Mouse (Mus musculus): ENCODE measurements around the gene 1700013G24Rik. TPM values are rescaled to one million over a fixed set of nuclear protein-coding genes. Genes with fewer than 3 reads are reported as not detected.

Gene 1700013G24Rik
- polyA plus RNA-seq, 1 experiment: 1,386 TPM

DNA sequence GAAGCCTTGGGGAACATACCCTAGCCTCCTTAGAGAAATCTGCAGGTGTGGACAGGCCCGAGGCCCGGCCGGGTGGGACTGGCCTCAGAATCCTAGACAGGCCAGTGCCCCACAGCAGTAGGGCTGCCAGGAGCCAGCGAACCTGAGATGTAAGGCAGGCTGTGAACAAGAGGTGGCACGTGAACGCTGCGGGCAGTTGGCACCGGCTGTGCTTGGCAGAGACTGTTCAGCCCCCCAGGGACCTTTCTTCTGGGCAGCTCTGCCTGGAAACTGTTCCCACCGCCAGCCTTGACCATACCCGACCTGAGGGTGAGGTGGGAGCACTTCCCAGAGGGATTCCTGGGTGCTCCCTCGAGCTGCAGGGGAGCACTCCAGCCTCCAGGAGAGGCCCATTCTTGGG lies 39.5 kb downstream of the 1700013G24Rik start:
- Histone ChIP-seq H3K36me3 (ENCODE audit: control insufficient read depth, insufficient read depth, low read length) (no peaks in the 10 kb centered on the region), H3K4me1 (ENCODE audit: control insufficient read depth, insufficient read depth, low read length) (peaks cover under 1% of the 10 kb centered on the region; the same call in 1 of the 2 replicates), H3K4me3 (ENCODE audit: control insufficient read depth, low read depth, low read length) (no peak overlapping the region), H3K27ac (ENCODE audit: control insufficient read depth, insufficient read depth, low read depth, low read length) (no peak overlapping the region), H3K27me3 (ENCODE audit: control insufficient read depth, insufficient read depth, low read length) (no peaks in the 10 kb centered on the region)
- no peak for TF ChIP-seq POLR2A (IDR thresholded peaks at IDR 0.05; ENCODE audit: control insufficient read depth, low read depth, low read length)
- TF ChIP-seq CTCF (IDR thresholded peaks at IDR 0.05; ENCODE audit: control insufficient read depth, insufficient read depth, insufficient replicate concordance, low read depth, low read length): no peak

GRCm38 (mm10) chr4:137493187-137493586 lies 40.1 kb downstream of the 1700013G24Rik start:
- Histone ChIP-seq H3K27me3 (ENCODE audit: control insufficient read depth, insufficient read depth, low read length) (no peaks in the 10 kb centered on the region), H3K4me1 (ENCODE audit: control insufficient read depth, insufficient read depth, low read length) (peaks cover 3% of the 10 kb centered on the region; the same call in 1 of the 2 replicates), H3K27ac (ENCODE audit: control insufficient read depth, insufficient read depth, low read depth, low read length) (no peak overlapping the region), H3K36me3 (ENCODE audit: control insufficient read depth, insufficient read depth, low read length) (no peaks in the 10 kb centered on the region), H3K4me3 (ENCODE audit: control insufficient read depth, low read depth, low read length) (no peak overlapping the region)
- TF ChIP-seq CTCF (IDR thresholded peaks at IDR 0.05; ENCODE audit: control insufficient read depth, insufficient read depth, insufficient replicate concordance, low read depth, low read length) (no peak), POLR2A (IDR thresholded peaks at IDR 0.05; ENCODE audit: control insufficient read depth, low read depth, low read length) (no peak)

- no peaks in the 10 kb centered on the region for H3K27me3 ChIP-seq (ENCODE audit: control insufficient read depth, insufficient read depth, low read length)
- no peak overlapping the region for H3K4me3 ChIP-seq (ENCODE audit: control insufficient read depth, low read depth, low read length)
- no peak for TF ChIP-seq CTCF (IDR thresholded peaks at IDR 0.05; ENCODE audit: control insufficient read depth, insufficient read depth, insufficient replicate concordance, low read depth, low read length)
- TF ChIP-seq POLR2A (IDR thresholded peaks at IDR 0.05; ENCODE audit: control insufficient read depth, low read depth, low read length): no peak
- 0 out of 2 replicates have a peak overlapping the region, but pooled peaks have one; percentile 7 for H3K27ac ChIP-seq (ENCODE audit: control insufficient read depth, insufficient read depth, low read depth, low read length)
- peaks cover 3% of the 10 kb centered on the region; the same call in 1 of the 2 replicates for H3K4me1 ChIP-seq (ENCODE audit: control insufficient read depth, insufficient read depth, low read length)
- H3K36me3 ChIP-seq (ENCODE audit: control insufficient read depth, insufficient read depth, low read length): no peaks in the 10 kb centered on the region
Measured at GRCm38 (mm10) chr4:137494751-137495500, 41.8 kb downstream of the 1700013G24Rik start.

GRCm38 (mm10) chr4:137495501-137496100 lies 42.5 kb downstream of the 1700013G24Rik start:
- H3K4me1 ChIP-seq (ENCODE audit: control insufficient read depth, insufficient read depth, low read length): peaks cover 3% of the 10 kb centered on the region; the same call in 1 of the 2 replicates
- peak overlapping the region; percentile 22; the same call in 1 of the 2 replicates for H3K27ac ChIP-seq (ENCODE audit: control insufficient read depth, insufficient read depth, low read depth, low read length)
- TF ChIP-seq POLR2A (IDR thresholded peaks at IDR 0.05; ENCODE audit: control insufficient read depth, low read depth, low read length): no peak
- no peak overlapping the region for H3K4me3 ChIP-seq (ENCODE audit: control insufficient read depth, low read depth, low read length)
- no peaks in the 10 kb centered on the region for H3K36me3 ChIP-seq (ENCODE audit: control insufficient read depth, insufficient read depth, low read length)
- H3K27me3 ChIP-seq (ENCODE audit: control insufficient read depth, insufficient read depth, low read length): no peaks in the 10 kb centered on the region

GRCm38 (mm10) chr4:137497367-137497766 lies 44.3 kb downstream of the 1700013G24Rik start:
- Histone ChIP-seq H3K4me3 (ENCODE audit: control insufficient read depth, low read depth, low read length) (no peak overlapping the region), H3K27ac (ENCODE audit: control insufficient read depth, insufficient read depth, low read depth, low read length) (no peak overlapping the region; the same call in 1 of the 2 replicates), H3K36me3 (ENCODE audit: control insufficient read depth, insufficient read depth, low read length) (no peaks in the 10 kb centered on the region), H3K27me3 (ENCODE audit: control insufficient read depth, insufficient read depth, low read length) (no peaks in the 10 kb centered on the region), H3K4me1 (ENCODE audit: control insufficient read depth, insufficient read depth, low read length) (peaks cover 3% of the 10 kb centered on the region; the same call in 1 of the 2 replicates)
- no peak for TF ChIP-seq CTCF (IDR thresholded peaks at IDR 0.05; ENCODE audit: control insufficient read depth, insufficient read depth, insufficient replicate concordance, low read depth, low read length)
- TF ChIP-seq POLR2A (IDR thresholded peaks at IDR 0.05; ENCODE audit: control insufficient read depth, low read depth, low read length): no peak

GRCm38 (mm10) chr4:137497892-137498722 lies 45.0 kb downstream of the 1700013G24Rik start:
- Histone ChIP-seq H3K4me3 (ENCODE audit: control insufficient read depth, low read depth, low read length) (no peak overlapping the region), H3K4me1 (ENCODE audit: control insufficient read depth, insufficient read depth, low read length) (peaks cover 3% of the 10 kb centered on the region; the same call in 1 of the 2 replicates)
- no peak for TF ChIP-seq CTCF (IDR thresholded peaks at IDR 0.05; ENCODE audit: control insufficient read depth, insufficient read depth, insufficient replicate concordance, low read depth, low read length)
- TF ChIP-seq POLR2A (IDR thresholded peaks at IDR 0.05; ENCODE audit: control insufficient read depth, low read depth, low read length): no peak

More at GRCm38 (mm10) chr4:137497892-137498722, 45.0 kb downstream of the 1700013G24Rik start:
- Histone ChIP-seq H3K27ac (ENCODE audit: control insufficient read depth, insufficient read depth, low read depth, low read length) (peak overlapping the region; percentile 44; the same call in 1 of the 2 replicates), H3K36me3 (ENCODE audit: control insufficient read depth, insufficient read depth, low read length) (no peaks in the 10 kb centered on the region), H3K27me3 (ENCODE audit: control insufficient read depth, insufficient read depth, low read length) (no peaks in the 10 kb centered on the region)
